Mouse (Mus musculus) right cerebral cortex, adult 2 months (tissue): ENCODE data around the gene Dclk1.

Experiments used
- DNase-seq, 2 experiments: peaks; one replicate each; pipeline ENCODE4 v3.0.0; 2021 to 2022; ENCODE audit warnings: low spot score in 2 of 2

Dclk1 gene

DNA sequence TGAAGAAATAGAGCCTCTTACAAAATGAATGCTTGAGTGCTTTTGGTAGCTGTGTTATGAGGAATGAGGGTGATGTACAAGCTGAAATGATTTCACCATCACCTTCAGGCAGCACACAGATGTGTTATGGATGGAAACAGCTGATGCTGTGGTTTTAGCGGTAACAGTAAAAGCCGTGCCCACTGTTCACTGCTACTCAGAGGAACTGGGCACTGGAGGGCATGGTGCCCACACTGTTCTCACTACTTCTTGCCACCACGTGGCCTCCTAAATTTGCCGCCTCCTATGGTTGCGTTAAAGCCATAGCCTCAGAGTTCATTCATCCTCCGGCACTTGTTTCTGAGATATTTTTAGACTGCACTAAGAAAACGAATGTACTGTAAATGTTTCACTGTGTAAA is 18.0 kb downstream of the Dclk1 start:
- no peak for DNase-seq

DNA sequence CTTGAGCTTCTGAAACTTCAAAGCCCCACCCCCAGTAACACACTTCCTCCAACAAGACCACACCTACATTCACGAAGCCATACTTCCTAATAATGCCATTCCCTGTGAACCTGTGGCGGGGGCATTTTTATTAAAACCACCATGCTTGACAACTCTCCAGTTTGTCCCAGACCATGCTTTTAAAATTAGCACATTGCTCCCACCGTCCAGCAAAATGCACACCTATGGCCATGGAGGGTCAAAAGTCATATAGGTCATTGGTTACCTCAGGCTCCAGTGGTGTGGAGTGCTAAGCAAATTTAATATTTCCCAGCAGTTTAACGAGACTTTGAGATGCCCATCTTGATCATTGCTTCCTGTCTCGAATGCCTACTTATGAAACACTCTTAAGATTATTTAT is 23.9 kb downstream of the Dclk1 start:
- no peak for DNase-seq

DNA sequence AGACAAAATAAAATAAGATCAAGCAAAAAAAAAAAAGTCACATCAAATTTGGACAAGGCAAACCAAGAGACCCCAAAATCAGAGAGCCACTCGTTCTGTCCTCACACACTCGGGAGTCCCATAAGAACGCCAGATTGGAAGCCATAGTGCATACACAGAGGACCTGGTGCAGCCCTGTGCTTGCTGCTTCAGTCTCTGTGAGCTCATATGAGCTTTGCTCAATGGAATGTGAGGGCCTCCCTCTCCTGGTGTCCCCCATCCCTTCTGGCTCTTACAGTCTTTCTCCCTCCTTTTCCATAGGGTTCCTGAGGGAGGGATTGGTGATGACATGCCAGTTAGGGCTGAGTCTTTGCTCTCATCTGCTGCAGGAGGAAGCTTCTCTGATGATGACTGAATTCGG is 27.6 kb downstream of the Dclk1 start:
- DNase-seq, result no peak

DNA sequence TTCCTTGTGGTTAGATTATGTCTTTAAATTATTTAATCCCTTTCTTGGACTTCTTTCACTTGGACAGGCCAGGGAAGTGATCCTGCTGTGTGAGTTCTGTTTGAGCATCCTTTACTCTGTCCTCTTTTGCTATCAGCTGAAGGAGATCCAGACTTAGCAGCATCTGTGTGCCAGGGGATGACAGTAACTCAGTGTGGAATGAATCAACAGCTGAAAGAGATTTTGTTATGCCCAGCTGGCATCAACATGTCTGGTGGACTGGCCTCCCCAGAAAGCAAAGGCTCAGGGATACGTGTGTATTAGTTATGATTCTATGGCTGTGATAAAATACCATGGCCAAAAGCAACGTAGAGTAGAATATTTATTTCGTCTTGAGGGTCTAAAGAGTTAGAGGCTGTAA is 28.2 kb downstream of the Dclk1 start:
- DNase-seq, result no peak

DNA sequence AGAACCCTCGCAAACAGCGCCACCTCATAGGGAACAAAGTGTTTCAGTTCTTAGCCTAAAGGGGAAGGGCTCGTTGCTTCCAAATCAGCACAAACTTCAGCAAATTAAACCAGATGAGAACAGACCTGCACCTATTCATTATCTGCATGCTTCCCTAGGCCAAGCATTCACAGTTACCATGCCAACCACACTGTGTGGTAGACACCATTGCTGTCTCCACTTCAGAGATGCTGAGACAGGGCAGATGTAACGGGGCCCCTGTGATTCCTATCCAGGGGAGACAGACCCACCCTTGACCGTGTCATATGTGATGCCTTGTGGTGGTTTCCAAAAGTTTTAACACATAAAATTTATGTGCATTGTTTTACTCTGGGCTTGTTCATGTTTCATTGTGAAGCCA is 28.8 kb downstream of the Dclk1 start:
- no peak for DNase-seq

DNA sequence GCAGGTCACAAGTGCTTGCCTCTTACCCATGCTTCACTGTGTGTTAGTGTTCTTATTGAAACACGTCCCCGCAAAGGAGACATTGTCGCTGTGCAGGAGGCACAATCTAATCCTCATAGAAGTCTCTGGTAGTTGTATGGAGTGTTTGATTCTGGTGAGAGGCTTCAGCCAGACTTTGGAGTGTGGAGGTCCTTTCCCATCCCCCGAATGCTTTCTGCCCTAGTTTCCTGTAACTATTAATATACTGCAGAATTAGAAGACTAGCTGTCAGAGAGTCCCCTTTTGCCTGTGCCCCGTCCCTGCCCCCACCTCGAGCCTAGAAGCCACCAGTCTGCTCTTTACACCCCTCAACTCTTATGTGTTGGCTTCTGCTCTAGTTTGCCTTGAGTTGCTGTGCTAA is 30.4 kb downstream of the Dclk1 start:
- no peak for DNase-seq

DNA sequence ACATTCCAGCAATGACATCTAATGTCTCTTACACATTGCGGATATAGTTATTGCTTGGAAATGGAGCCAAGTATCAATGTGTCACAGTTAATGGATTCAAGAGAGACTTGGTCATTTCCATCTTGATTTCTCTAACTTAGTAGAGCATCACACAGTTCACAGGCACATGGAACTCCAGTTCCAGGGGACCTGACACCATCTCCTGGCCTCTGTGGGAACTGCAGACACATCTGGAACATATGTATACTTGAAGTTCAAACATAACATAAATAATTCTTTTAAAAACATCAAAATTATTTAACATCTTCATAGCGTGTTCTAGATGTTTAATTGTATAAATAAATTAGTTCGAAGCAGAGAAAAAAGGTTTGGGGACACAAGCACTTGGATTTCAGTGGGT is 34.3 kb downstream of the Dclk1 start:
- DNase-seq, result no peak

DNA sequence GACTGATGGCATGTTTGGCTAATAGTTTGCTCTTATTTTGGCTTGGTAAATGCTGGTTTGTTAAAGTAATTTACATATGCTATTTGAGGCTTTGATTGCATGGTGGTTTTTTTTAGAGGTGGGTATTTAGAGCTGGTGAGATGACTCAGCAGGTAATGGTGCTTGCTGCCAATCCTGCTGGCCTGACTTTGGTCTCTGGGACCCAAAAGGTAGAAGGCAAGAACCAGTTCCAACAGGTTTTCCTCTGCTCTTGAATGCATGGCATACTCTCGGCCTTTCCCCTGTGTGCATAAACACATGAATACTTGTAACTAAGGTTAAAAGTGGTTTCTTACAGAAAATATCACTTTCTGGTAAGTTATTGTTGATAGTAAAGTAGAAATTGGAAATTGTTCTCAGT is 34.7 kb downstream of the Dclk1 start:
- no peak for DNase-seq

DNA sequence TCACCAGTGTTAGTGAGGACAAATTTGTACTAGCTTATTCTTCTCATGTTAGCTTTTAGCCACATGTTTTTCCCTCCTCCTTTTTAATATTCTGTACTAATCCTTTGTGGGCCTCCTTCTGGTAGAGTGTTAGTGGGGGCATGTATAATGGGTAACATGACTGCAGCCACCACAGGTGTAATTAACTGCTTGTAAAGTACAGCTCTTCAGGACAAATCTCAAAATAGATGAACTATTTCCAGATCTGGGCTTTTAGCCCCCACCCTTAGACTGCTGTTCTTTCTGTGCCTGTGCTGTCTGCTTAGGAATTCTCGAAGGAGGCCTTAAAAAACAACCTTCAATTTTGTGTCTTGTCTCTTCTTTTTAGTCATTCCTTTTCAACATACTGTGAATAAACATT is 35.7 kb downstream of the Dclk1 start:
- no peak for DNase-seq

DNA sequence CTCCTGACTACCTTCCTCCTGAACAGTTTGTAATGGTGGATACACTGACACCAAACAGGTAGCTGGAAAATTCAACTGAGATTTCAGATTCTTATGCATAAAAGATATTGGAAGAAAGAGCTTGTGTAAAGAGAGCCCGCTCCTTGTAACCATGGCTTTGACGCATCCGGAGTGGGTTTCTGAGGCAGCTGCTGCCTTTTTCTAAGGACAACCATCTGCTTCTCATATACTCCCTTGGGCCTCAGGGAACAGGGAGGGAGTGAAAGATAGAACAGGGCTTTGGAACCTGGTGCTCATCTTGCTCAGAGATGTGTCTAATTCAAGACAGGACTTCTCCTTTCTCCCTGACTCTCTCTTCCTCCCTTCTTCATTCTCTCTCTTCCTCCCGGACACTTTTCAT is 37.8 kb downstream of the Dclk1 start:
- no peak for DNase-seq

DNA sequence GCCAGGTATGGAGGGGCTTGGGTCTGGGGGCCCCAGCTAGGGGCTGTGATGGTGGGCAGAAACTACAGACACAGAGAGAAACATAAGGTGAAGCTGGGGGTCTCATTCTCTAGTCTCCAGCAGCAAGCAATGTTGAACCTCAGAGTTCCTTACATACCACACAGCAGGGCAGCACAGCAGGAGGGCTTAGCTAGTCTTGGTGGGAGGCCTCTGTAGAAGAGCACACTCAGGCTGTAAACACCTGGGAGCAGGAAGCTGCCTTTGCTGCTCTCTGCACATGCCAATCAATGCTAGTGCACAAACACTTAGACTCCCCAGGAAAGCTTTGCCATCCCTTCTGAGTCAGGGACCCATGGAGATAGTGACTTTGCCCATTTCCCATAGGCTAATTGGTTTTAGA is 38.3 kb downstream of the Dclk1 start:
- no peak for DNase-seq

DNA sequence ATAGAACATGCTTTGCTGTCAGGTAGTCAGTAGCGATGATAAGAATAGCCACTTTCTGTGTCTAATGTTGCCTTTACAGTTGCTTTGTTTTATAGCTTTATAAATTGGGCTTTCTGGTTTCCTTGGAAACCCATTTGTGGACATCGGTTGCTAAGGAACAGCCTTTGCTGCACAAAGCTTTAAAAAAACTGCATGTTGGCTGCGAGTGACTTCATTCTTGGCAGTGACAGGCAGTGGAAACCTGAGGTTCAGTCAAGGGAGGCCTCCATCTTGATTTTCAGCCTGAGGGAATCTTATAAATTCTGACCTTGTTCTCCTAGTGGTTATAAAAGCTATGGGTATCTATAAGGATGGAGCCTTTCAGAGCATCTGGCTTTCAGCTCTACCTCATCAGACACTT is 42.1 kb downstream of the Dclk1 start:
- DNase-seq, result peak in 1 of 2 experiments; percentile 67

DNA sequence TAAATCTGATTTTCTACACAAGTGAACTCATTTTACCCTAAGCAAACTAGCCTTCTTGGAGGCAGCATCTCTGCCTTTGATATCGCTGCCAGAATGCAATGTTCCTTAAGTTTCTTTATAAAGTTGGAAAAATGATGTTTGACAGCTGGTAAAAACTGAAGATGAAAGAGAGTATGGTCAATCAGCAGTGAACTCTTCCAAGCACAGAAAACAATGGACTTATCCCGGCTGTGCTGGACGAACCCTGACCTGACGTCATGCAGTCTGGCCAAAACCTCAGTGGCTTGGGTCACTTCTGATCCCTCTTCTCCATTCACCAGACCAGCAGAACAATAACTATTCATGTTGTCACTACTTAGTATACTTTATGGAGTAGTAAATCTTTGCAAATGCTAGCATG is 46.6 kb downstream of the Dclk1 start:
- no peak for DNase-seq

DNA sequence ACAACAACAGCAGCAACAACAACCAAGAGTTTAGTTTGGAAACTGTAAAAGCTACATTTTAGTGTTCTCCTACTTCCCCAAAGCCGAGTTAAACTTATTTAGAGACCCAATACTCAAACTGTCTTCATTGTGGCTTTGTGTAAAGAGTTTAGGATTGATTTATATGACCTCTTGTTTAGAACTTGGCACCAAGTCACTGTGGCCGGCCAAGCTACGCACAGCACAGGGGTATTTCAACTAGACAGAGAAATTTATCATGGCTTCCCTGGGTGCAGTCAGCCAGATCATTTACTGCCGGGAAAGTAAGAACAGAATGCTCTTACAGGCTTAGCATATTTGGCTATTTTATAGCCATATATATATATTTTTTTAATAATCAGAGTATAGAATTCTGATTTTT is 49.8 kb downstream of the Dclk1 start:
- DNase-seq, result no peak

DNA sequence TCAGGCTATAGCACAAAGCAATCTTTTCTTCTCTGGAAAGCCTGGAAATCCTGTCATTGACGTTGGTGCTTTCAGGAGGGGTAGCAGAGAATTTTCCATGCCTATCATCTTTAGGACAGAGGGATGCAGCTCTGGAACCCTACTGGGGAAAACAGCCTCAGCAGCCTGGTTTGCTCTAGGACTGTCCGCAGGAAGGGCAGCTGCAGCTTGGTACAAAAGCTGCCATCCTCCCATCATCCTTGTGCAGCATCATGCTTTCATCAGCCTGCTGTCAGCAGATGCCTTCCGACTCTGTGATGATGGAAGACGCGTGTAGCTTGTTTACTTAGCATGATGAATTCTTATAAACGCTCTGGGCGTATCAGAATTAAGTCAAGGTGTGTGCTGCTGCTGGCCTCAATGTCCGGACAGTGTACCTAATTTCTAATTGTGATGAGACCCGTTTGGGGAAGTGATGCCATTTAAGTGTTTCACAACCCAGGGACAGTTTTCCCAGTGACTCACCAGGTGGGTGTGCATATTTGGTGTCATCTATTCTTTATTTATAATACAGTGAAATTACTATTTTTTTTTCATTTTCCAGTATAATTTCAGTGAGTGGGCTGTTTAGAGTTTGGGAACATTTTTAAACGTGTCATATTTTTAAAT is 50.7 kb downstream of the Dclk1 start:
- no peak for DNase-seq

DNA sequence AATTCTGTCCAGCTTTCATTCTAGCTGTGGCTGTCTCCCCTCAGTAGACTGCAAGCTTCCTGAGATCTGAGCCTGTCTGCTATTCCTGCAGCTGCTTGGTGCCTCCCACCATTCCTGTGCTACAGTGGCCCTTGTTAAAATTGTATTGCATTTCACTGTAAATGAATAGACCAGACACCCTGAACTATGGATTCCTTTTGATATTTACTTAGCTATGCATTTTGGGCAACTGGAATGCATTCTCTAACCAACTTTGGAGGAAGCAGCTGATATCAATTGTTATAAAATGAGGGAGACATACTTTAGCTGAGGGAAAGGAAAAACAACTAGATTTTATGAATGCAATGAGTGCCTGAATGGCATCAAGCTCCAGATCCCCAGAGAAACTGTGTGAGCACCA is 63.5 kb downstream of the Dclk1 start:
- DNase-seq, result peak in 1 of 2 experiments; percentile 18

DNA sequence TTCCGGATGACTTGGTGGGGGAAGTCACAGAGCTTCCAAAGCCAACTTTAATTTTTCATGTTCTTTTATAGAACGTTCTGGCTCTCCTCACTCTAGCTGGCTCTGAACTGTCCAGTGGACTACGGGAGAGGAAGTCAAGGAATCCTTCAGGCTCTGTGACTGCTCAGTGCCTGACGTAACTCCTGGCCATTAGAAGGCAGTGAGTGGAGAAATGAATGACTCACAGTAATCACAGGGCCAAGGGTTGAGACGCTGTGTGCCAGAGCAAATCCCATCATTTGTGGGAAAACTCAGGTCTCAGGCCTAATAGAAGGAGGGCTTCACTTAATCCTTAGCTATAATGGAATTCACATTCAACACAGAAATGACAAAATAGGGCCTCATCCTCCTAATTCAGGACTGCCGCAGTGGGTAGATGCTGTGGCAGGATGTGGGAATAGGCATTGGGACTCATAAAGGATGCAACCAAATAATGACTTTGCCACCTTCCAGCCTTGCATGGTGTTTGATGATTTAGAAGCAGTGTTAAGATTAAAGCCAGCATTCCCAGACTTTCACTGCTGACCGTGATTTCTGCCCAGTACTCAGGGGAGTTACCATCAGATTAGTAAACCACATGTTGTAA is 65.5 kb downstream of the Dclk1 start:
- no peak for DNase-seq

DNA sequence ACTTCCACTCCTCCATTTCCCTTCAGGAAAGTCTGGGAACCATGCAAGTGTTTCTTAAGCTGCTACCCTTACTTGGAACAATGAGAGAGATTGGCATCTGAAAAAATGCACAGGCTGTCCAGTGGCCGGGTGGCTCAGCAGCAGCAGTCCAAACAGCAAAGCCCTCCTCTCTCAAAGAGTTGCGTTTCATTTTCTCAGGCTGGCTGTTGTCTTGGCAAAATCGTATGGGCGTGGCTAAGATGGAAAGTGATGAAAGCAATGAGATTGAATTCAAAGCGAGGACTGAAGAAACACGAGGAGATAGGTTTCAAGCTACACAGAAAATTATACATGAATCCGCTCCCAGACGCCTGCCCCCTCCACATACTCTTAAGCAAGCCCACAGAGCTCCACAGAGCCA is 67.8 kb downstream of the Dclk1 start:
- DNase-seq, result no peak

DNA sequence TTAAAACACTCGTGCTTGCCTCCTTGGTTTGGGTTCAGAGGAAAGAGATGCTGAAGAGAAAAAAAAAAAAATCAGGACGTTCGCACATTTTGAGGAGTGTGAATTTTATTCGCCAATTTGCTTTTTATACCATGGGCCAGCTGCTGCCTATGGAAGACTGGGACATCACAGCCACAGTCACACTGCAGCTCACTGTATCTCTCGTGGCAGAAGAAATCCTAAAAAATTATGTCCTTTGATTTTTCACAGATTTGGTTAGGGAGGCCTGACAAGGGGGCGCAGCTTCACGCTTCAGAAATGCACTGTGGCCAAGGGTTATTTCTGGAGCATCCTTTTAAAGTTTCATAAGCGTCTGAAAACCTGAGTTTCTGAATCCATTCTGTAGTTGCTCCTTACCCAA is 73.7 kb downstream of the Dclk1 start:
- peak; percentile 66 to 72 for DNase-seq

DNA sequence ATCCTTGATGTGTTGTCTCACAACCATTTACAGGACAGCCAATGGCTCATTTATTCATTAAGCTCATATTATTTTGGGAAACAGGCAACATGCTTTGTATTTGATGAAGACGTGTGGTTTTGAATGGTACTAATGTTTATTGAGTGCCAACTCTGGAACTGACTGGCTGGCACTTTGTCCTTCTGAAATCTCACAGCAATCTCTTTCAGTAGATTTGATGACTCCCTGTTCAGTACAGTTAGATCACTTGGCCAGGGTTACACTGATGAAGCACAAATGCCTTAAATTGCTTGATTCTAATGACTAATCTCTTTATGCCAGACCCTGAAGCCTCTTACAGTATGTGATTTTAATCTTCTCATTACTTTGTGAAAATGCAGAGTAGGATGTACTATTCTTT is 75.9 kb downstream of the Dclk1 start:
- no peak for DNase-seq

DNA sequence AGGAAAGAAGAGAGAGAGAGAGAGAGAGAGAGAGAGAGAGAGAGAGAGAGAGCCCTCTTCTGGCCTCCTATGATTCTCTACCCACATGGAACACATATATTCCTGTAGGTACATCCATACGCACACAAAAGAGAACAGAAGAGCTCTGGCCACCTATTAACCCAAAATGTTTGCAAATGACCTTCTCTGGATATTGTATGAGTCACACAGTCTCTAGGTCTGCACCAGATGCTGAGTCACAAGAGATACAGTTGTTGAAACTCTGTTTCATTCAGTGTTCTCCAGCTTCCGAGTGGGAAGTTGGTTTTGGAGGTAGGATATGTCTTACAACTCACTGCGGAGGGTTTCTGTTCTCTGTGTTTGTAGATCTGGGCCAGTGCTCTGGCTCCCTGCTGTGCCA is 78.4 kb downstream of the Dclk1 start:
- no peak for DNase-seq

DNA sequence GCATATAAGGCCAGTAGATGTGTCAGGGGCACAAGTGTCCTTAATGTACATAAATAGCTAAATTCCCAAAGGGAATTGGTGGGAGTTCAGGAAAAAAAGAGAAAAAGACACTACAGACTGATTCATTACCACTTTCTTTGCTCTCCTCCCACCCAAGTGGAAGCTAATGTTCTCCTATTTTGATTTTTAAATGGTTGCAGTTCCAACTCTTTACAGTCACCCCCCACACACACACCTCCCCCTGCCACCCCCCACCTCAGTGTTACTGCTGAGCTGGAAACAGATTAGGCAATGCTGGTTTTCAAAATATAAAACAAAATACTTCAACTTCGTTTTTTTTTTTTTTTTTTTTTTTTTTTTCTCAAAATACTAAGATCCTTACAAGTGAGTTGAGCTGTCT is 81.9 kb downstream of the Dclk1 start:
- no peak for DNase-seq

DNA sequence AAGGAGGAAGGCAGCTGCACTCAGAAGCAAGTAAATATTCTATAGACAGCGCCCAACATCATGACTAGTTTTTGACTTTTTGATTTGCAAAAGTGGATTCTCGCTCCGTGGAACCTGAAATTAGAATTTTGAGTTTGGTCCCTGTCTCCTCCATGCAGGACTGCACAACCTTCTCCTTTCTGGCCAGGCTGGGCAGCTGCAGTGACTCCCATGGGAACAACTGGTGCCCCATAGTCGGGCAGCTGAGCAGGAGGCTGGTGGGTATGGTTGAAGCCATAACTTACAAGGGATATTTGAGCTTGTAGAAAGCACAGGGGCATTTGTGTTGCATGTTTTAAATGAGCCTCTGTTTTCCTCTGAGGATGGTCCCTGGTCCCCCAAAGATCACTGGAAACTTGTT is 88.3 kb downstream of the Dclk1 start:
- no peak for DNase-seq

DNA sequence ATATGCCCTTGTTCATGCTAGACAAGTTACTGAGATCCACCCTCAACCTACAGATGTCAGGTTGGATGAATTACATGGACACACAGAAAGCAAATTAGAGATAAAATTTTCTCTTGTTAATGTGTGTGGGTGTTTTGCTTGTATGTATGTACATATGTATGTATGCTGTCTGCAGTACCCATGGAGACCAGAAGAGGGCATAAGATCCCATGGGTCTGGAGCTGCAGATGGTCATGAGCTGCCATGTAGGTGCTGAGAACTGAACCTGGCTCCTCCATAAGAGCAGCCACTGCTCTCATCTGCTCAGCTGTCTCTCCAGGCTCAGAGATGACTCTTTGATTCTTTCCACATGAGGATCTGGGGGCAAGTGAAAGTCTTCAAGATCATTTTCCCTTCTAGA is 89.5 kb downstream of the Dclk1 start:
- DNase-seq, result peak in 1 of 2 experiments; percentile 1
